Mouse (Mus musculus) left cerebral cortex, adult 8-10 months (tissue): ENCODE results near the gene Cdk17. TPM values are rescaled to one million over a fixed set of nuclear protein-coding genes. Genes with fewer than 3 reads are reported as not detected.

Experiments
- DNase-seq, 2 experiments: peaks; one replicate each; pipeline ENCODE4 v3.0.0; 2022; ENCODE audit warnings: low spot score in 2 of 2
- total RNA-seq, 4 experiments: library from RNA; stranded (reverse); gene quantifications; 2 replicates each; pipeline ENCODE4 v1.2.4; 2022

Cdk17 gene
- 100 to 1,000 TPM; 212 to 264 (median 240) TPM for total RNA-seq

GRCm38 (mm10) chr10:93160807-93161510 lies at the start of gene Cdk17:
Cdk17 (plus strand) TSS chr10:93160875.
- DNase-seq, result peak; percentile 45 to 56

GRCm38 (mm10) chr10:93111412-93111811 lies 49.3 kb upstream of the Cdk17 start:
- DNase-seq, result no peak

GRCm38 (mm10) chr10:93112021-93112420 lies 48.7 kb upstream of the Cdk17 start:
- no peak for DNase-seq

GRCm38 (mm10) chr10:93113968-93114367 lies 46.7 kb upstream of the Cdk17 start:
- no peak for DNase-seq

GRCm38 (mm10) chr10:93114782-93115181 lies 45.9 kb upstream of the Cdk17 start:
- DNase-seq, result no peak

GRCm38 (mm10) chr10:93115743-93116142 lies 44.9 kb upstream of the Cdk17 start:
- no peak for DNase-seq

- no peak for DNase-seq
Measured at GRCm38 (mm10) chr10:93116636-93117035, 44.0 kb upstream of the Cdk17 start.

- DNase-seq, result peak in 1 of 2 experiments; percentile 52
Measured at GRCm38 (mm10) chr10:93119809-93120208, 40.9 kb upstream of the Cdk17 start.

GRCm38 (mm10) chr10:93121262-93121860 lies 39.3 kb upstream of the Cdk17 start:
- no peak for DNase-seq

- DNase-seq, result no peak
Measured at GRCm38 (mm10) chr10:93122399-93123184, 38.1 kb upstream of the Cdk17 start.

GRCm38 (mm10) chr10:93123310-93123709 lies 37.4 kb upstream of the Cdk17 start:
- no peak for DNase-seq

GRCm38 (mm10) chr10:93123957-93124613 lies 36.6 kb upstream of the Cdk17 start:
- DNase-seq, result peak in 1 of 2 experiments; percentile 32

GRCm38 (mm10) chr10:93126025-93126424 lies 34.6 kb upstream of the Cdk17 start:
- no peak for DNase-seq

- DNase-seq, result no peak
Measured at GRCm38 (mm10) chr10:93128566-93128965, 32.1 kb upstream of the Cdk17 start.

- DNase-seq, result no peak
Measured at GRCm38 (mm10) chr10:93129345-93129744, 31.3 kb upstream of the Cdk17 start.

GRCm38 (mm10) chr10:93129904-93130455 lies 30.7 kb upstream of the Cdk17 start:
- DNase-seq, result no peak

GRCm38 (mm10) chr10:93130456-93130940 lies 30.2 kb upstream of the Cdk17 start:
- DNase-seq, result no peak

- no peak for DNase-seq
Measured at GRCm38 (mm10) chr10:93131865-93132566, 28.7 kb upstream of the Cdk17 start.

- no peak for DNase-seq
Measured at GRCm38 (mm10) chr10:93138730-93139129, 21.9 kb upstream of the Cdk17 start.

GRCm38 (mm10) chr10:93140778-93141177 lies 19.9 kb upstream of the Cdk17 start:
- no peak for DNase-seq
